Mouse (Mus musculus): Measurements from ENCODE around the gene Mlh1. TPM values are rescaled to one million over a fixed set of nuclear protein-coding genes. Genes with fewer than 3 reads are reported as not detected.

The Mlh1 gene
- 39.7 TPM for polyA plus RNA-seq (2017; shearing (Covaris generic))

DNA sequence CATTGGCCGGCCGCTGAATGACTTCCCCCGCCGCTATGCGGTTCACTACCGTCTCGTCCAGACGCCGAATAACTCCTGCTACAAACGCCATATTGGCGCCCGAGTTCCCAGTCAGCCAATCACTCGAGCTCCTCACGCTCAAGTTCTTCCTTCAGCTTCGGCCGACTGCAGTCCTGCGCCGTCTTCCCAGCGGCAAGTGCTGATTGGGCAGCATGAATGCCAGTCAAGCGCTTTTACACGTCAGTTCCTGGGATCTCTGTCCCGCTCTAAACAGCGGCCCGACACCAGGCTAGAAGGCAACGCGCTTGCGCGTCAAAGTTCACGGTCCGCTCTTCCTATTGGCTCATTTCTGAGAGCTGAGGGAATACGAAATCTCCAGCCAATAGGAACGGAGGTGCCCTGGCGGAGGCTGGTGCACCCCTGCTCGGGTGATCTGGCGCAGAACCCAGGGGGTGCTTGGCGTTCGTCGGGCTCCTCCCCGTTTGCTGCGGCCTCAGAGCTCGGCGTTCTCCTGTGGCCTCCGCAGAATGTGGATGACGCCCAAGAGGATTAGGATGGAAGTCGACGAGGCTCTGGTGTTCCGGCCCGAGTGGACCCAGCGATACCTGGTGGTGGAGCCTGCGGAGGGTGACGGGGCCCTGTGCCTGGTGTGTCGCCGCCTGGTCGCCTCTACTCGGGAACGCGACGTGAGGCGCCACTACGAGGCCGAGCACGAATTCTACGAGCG lies at the start of gene Mlh1, which contains the start of gene Epm2aip1:
Gene Mlh1 (minus strand): TSS at position 358 of the 727 bp plus-strand sequence.
Gene Epm2aip1 (plus strand): TSS at position 496 of the 727 bp plus-strand sequence.

GRCm38 (mm10) chr9:111311031-111311842 lies 39.6 kb upstream of the Mlh1 start, which contains the start of gene Trank1:
Gene Trank1 (plus strand): TSS chr9:111311739.

Other genes starting within 250 kb of the Mlh1 start
- gene Ccrl2, start 214.3 kb downstream of the Mlh1 start, polyA plus RNA-seq (2017; shearing (Covaris generic)) = 11.1 TPM
- gene Lrrfip2, start 154.2 kb downstream of the Mlh1 start, polyA plus RNA-seq (2017; shearing (Covaris generic)) = 30.8 TPM
- gene Epm2aip1, start 138 bp upstream of the Mlh1 start, polyA plus RNA-seq (2017; shearing (Covaris generic)) = 26.7 TPM
- gene Trank1, start 39.9 kb upstream of the Mlh1 start, polyA plus RNA-seq (2017; shearing (Covaris generic)) = not detected
- not detected for gene Dclk3, start 167.3 kb upstream of the Mlh1 start, polyA plus RNA-seq (2017; shearing (Covaris generic))

Data from effector memory CD4-positive, alpha-beta T cell, adult 5 months (primary cell).